Mouse (Mus musculus): ENCODE measurements at regions not wholly inside any gene's neighbourhood (a gene's known extent, or its start where the extent isn't known, plus 50 kb on each side); places are given as distances from the start of the nearest gene placed in this dataset.

DNA sequence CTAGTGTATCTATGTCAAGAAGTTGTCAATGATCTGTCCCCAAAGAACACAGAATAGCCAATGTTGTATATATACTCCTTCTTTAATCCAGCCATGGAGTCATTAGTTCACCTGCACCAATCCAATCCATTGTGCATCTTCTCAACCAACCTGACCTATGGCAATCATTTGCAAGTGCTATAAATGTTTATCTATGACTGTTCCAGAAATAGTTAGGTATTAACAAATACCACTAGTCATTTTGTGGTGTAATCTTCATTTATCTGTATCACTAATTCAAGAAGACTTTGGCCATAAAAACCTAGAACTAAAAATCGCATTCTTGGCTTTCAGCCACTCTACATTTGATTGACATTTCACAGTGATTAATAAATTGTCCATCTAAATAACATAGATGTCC, 430.6 kb upstream of the Ubash3b start:
- TF ChIP-seq CTCF (IDR thresholded peaks at IDR 0.05; ENCODE audit: control insufficient read depth, insufficient read depth, insufficient read length) (no peak), USF1 (IDR thresholded peaks at IDR 0.05; ENCODE audit: low read depth) (no peak), FOSL1 (IDR thresholded peaks at IDR 0.05; ENCODE audit: insufficient read depth, low read length, poor library complexity, severe bottlenecking) (no peak), MYOG (IDR thresholded peaks at IDR 0.05; ENCODE audit: control insufficient read depth, extremely low read depth, insufficient read length) (no peak), CEBPB (IDR thresholded peaks at IDR 0.05; ENCODE audit: low read depth) (no peak)

All from C2C12 (cell line).